Mouse (Mus musculus) kidney, embryonic 16.5 days (tissue): ENCODE measurements around the gene Bicd2. TPM values are rescaled to one million over a fixed set of nuclear protein-coding genes. Genes with fewer than 3 reads are reported as not detected.

Experiments
- ATAC-seq: fragments of 200-750 bp; cut with Nextera tagmentation; 2 replicates; pipeline ENCODE4 v1.8.0; 2017; ENCODE audit warnings: moderate TSS enrichment; ENCODE audit not compliant: low FRiP score, low TSS enrichment
- H3K27ac ChIP-seq: fragments of 300-500 bp; sonication (generic); 2 replicates; pipeline ENCODE4 v1.5.1; 2014; ENCODE audit warnings: low read length
- H3K27me3 ChIP-seq: fragments of 300-500 bp; sonication (generic); 2 replicates; pipeline ENCODE4 v1.6.1; 2014; ENCODE audit warnings: low read length, control low read depth, mixed read lengths; ENCODE audit not compliant: insufficient read depth
- H3K36me3 ChIP-seq: fragments of 300-500 bp; sonication (generic); 2 replicates; pipeline ENCODE4 v1.6.1; 2014; ENCODE audit warnings: low read length, control low read depth, mixed read lengths; ENCODE audit not compliant: insufficient read depth
- H3K4me1 ChIP-seq: fragments of 300-500 bp; sonication (generic); 2 replicates; pipeline ENCODE4 v1.6.1; 2014; ENCODE audit warnings: low read length, control low read depth, mixed read lengths; ENCODE audit not compliant: insufficient read depth
- H3K4me2 ChIP-seq: fragments of 300-500 bp; sonication (generic); replicated peaks from 2 replicates; pipeline ENCODE4 v1.6.1; 2014; ENCODE audit warnings: low read depth, low read length
- H3K4me3 ChIP-seq: fragments of 300-500 bp; sonication (generic); 2 replicates; pipeline ENCODE4 v1.5.1; 2014; ENCODE audit warnings: mild to moderate bottlenecking, low read length
- H3K9ac ChIP-seq: fragments of 300-500 bp; sonication (generic); replicated peaks from 2 replicates; pipeline ENCODE4 v1.6.1; 2014; ENCODE audit warnings: low read length
- H3K9me3 ChIP-seq: fragments of 300-500 bp; sonication (generic); 2 replicates; pipeline ENCODE4 v1.6.1; 2016; ENCODE audit warnings: low read length, control low read depth
- WGBS: fragments of 180-500 bp; shearing (Covaris S2); extraction: QIAGEN DNeasy Blood & Tissue Kit; methylation state at CpG from one replicate; pipeline ENCODE4 v1.1.7; 2014; 5-methylcytosine and 5-hydroxymethylcytosine counted together
- polyA plus RNA-seq: library from polyadenylated mRNA; unstranded; fragments of >200 nt; fragmentation: Nextera tagmentation; extraction: Ambion mirVana; gene quantifications from 2 replicates; pipeline ENCODE4 v1.2.1, GENCODE M21; 2015

Gene Bicd2
- polyA plus RNA-seq: 27.9 and 29.4 TPM in 2 replicates

DNA sequence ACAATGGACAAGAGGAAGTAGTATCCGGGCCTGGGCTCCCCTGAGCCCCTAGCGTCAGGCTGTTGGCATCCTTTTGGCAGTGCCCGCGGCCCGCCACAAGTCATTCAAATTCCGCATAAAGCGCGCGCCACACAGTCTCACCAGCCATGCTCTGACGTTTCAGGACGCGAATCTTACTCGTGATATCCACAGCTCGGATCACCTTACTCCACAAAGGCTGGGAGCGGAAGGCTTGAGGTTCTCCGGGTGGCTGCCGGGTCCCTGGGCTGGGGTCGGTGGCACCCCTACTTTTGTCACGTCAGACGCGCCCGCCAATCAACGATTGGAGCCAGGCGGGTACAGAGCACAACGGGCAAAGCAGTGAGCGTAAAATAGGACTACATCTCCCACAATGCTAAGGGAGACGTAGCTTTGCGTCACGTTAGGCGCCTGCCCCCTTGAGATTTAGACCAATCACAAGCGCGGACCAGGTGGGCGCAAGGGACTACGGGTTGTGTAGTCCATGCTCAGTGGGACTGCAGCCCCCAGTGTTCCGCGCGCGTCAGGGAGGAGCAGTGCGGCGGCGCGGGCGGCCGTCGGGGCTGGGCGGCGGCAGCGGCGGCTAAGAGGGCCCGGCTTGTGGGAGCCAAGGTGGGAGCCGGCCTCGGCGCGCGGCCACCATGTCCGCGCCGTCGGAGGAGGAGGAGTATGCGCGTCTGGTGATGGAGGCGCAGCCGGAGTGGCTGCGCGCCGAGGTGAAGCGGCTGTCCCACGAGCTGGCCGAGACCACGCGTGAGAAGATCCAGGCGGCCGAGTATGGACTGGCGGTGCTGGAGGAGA, at the start of gene Bicd2:
Gene Bicd2, plus strand, starts transcription at position 574 of the 819 bp plus-strand sequence.
- H3K27ac ChIP-seq: peak within 1 kb of the TSS; percentile 56
- peak within 1 kb of the TSS; percentile 97 for H3K4me3 ChIP-seq
- H3K36me3 ChIP-seq: no peaks in the 10 kb centered on the region
- no peaks in the 10 kb centered on the region for H3K9me3 ChIP-seq
- no peaks in the 10 kb centered on the region for H3K27me3 ChIP-seq
- H3K4me1 ChIP-seq: peaks cover 30% of the 10 kb centered on the region
- H3K9ac ChIP-seq: peak within 1 kb of the TSS; percentile 92
- H3K4me2 ChIP-seq: peak within 1 kb of the TSS; percentile 84
- under 1% methylated on average over 74 of the region's 74 CpGs for WGBS
- ATAC-seq: peak; percentile 100

DNA sequence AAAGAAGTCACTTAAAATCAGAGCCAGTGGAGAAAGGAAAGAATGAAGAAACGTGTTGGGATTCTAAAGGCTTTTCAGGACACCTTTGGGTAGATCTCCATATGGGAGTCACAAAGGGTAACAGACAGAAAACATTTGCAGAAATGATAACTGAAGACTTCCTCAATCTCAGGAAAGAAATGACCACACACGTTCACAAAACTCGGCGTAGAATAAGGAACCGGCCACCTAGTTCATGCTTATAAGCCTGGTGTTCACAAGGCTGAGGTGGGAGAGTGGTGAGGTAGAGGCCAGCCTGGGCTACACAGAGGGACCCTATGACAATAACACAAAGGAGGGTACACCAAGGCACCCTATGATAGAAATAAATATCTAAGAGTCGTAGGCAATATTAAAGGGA, 49.4 kb upstream of the Bicd2 start:
- no peaks in the 10 kb centered on the region for H3K27me3 ChIP-seq
- no peaks in the 10 kb centered on the region for H3K36me3 ChIP-seq
- WGBS: 94% methylated on average over 6 of the region's 6 CpGs
- ATAC-seq: no peak
- H3K4me1 ChIP-seq: no peaks in the 10 kb centered on the region
- no peaks in the 10 kb centered on the region; the same call in 1 of the 2 replicates for H3K9me3 ChIP-seq
- no peak overlapping the region for H3K27ac ChIP-seq
- H3K9ac ChIP-seq: no peak overlapping the region
- no peak overlapping the region for H3K4me3 ChIP-seq
- no peak overlapping the region for H3K4me2 ChIP-seq

DNA sequence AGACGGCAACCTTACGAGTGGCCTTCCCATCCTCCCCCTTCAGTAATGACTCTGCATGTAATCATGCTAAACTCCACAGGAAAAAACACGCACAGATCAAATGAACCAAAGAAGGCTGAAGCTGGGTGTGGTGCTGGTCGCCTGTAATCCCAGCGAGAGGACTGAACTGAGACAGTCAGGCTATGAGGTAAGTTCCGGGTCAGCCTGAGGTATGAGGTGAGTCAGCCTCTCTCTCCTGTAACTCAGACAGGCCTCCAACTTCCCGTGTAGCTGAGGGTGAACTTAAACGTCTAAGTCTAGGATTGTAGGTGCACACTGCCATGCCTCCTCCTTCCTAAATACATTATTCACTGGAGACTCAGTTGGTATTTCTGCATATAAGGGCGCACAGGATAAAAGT, 47.3 kb upstream of the Bicd2 start:
- Histone ChIP-seq H3K4me2 (no peak overlapping the region), H3K27me3 (no peaks in the 10 kb centered on the region), H3K4me1 (peaks cover 11% of the 10 kb centered on the region), H3K27ac (no peak overlapping the region), H3K9me3 (no peaks in the 10 kb centered on the region; the same call in 1 of the 2 replicates), H3K9ac (no peak overlapping the region), H3K4me3 (no peak overlapping the region), H3K36me3 (no peaks in the 10 kb centered on the region)
- WGBS: 75% methylated on average over 9 of the region's 9 CpGs
- ATAC-seq: no peak

DNA sequence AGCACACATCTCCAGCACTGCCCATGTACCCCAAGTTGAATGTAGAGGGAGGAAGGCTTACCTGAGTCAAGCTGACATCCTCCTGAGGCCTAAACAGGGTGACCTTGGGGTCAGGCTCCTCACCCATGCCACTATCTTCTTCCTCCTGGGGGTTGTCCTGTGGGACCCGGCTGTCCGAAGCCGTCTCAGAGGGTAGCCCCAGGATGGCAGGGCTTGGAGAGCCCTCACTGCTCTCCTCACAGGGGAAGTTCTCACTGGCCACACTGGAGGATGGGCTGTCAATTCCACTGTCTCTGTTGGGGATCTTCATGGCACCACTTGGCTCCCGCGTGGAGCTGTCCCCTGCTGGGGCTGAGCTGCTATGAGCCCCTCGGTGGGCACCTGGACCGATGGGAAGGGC, 45.1 kb upstream of the Bicd2 start:
- H3K9ac ChIP-seq: no peak overlapping the region
- H3K36me3 ChIP-seq: no peaks in the 10 kb centered on the region
- WGBS: 84% methylated on average over 7 of the region's 7 CpGs
- no peak overlapping the region for H3K4me2 ChIP-seq
- no peaks in the 10 kb centered on the region for H3K27me3 ChIP-seq
- no peak for ATAC-seq
- no peaks in the 10 kb centered on the region; the same call in 1 of the 2 replicates for H3K9me3 ChIP-seq
- H3K27ac ChIP-seq: no peak overlapping the region
- H3K4me3 ChIP-seq: no peak overlapping the region
- H3K4me1 ChIP-seq: peaks cover 17% of the 10 kb centered on the region

DNA sequence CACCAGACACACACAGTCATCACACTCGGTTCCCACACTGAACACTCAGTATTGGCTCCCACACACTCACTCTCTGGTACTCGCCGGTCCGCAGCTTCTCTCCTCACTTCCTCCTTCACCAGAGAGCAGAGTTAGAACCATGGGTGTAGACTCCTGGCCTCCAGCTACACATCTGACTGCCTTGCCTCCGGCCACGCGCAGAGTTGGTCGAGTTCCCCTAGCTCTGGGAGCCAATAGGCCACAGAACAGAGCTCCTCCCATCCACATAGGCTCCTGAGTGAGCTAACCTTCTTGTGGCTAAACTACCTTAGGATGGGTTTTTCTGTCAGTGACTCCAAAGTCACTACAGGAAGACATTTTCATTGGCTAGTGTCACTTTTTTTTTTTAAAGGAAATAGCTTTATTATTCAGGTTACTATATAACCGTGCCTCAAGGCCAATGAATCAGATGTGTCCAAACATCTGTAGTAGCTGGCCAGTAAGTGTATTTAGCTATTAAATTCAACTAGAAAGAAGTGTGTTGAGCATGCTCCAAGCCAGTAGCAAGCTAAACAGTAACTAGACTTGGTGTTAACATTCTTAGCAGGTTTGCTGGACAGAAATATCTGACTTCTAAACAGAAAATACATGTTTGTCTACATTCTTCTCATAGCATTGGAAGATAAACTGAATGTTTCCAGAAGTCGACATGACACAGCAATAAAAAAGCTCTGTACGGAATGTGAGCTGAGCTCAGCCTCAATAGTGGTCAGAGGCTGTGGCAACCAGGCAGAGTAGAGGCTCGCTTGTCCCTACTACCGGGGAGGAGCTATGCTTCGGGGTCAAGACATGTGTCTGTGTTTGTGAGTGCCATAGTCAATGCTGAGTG, 42.6 kb upstream of the Bicd2 start:
- H3K9ac ChIP-seq: no peak overlapping the region
- ATAC-seq: peak; percentile 73
- H3K27me3 ChIP-seq: no peaks in the 10 kb centered on the region
- 63% methylated on average over 14 of the region's 14 CpGs for WGBS
- H3K4me1 ChIP-seq: peaks cover 17% of the 10 kb centered on the region
- peak overlapping the region; percentile 85 for H3K27ac ChIP-seq
- H3K4me3 ChIP-seq: no peak overlapping the region
- H3K9me3 ChIP-seq: no peaks in the 10 kb centered on the region
- no peaks in the 10 kb centered on the region for H3K36me3 ChIP-seq
- peak overlapping the region; percentile 23; the same call in 1 of the 2 replicates for H3K4me2 ChIP-seq

DNA sequence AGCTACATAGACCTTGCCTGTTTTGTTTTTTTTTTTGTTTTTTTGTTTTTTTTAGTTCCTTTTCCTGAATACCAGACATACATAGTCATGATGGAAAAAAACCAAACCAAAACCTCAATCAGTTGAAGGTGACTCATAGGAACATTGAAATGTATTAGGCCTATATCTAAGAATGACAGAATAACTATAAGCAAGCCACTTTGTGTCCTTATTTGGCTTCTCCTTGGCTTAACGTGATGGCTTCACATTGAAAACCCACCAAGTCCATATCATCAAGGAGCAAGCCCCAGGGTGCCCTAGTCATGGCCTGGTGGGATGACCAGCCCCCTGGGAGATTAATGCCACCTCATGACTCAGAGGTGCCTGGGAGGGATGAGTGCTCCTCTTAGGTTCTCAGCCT, 40.6 kb upstream of the Bicd2 start:
- no peaks in the 10 kb centered on the region for H3K9me3 ChIP-seq
- H3K4me2 ChIP-seq: no peak overlapping the region
- H3K36me3 ChIP-seq: no peaks in the 10 kb centered on the region
- H3K27ac ChIP-seq: no peak overlapping the region
- WGBS: 84% methylated on average over 1 of the region's 1 CpGs
- no peak overlapping the region for H3K4me3 ChIP-seq
- peaks cover 17% of the 10 kb centered on the region for H3K4me1 ChIP-seq
- H3K27me3 ChIP-seq: no peaks in the 10 kb centered on the region
- ATAC-seq: no peak
- H3K9ac ChIP-seq: no peak overlapping the region

DNA sequence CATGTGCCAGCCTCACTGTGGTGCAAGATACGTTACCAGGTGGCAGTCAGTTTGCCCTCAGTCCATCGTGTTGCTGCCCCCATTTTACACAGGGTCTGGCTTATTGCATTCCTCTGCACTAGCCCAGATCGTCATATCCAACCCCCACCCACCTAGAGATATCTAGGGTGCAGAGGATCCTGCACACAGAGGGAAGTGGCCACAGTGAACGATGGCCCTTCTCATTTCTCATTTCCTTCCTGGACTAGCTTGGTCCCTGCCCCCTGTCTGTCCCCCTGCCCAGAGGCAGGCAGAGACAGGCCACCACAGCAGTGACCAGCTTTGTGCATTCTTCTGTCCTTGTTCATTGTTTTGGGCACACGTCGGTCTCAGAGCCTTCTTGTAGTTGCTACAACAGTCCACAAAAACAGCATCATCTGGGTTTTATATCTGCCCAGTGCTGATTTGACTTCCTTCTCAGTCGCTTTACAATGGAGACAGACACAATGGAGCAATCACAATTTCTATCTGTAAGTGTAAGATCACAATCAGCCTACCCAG, 34.5 kb upstream of the Bicd2 start:
- H3K27ac ChIP-seq: 0 out of 2 replicates have a peak overlapping the region, but pooled peaks have one; percentile 59
- H3K9ac ChIP-seq: no peak overlapping the region
- peaks cover 10% of the 10 kb centered on the region for H3K4me1 ChIP-seq
- WGBS: 72% methylated on average over 7 of the region's 7 CpGs
- ATAC-seq: no peak
- H3K9me3 ChIP-seq: no peaks in the 10 kb centered on the region
- H3K4me2 ChIP-seq: no peak overlapping the region
- H3K27me3 ChIP-seq: no peaks in the 10 kb centered on the region
- no peak overlapping the region for H3K4me3 ChIP-seq
- H3K36me3 ChIP-seq: no peaks in the 10 kb centered on the region

DNA sequence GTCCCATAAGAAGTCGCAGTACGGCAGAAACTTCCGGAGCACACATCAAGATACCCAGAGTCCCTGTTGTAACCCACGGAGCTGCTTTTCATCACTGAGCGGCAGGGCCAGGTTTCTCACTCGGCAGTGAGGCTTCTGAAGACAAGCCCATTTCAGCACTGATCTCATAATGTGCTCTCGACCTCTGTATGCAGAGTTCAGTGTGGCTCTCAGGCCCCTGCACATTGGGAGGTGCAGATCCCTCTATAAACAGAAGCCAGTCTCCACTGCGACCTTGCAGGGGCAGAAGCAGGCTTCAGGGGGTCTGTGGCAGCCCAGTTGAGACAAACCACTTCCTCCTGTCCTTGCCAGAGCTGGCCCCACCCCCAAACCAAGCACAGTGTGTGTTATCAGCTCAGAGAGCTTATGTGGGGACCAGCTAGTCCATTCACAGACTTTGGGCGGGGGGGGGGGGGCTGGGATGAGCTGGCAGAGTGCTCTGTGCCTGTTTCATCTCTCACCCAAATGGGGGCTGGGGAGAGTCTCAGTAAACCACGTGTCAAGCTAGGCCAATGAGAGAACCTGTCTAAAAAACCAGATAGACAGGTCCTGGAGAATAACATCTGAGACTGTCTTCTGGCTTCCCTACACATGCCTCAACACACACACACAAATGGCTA, 33.9 kb upstream of the Bicd2 start:
- 0 out of 2 replicates have a peak overlapping the region, but pooled peaks have one; percentile 3 for H3K9ac ChIP-seq
- H3K9me3 ChIP-seq: no peaks in the 10 kb centered on the region
- WGBS: 32% methylated on average over 10 of the region's 10 CpGs
- no peaks in the 10 kb centered on the region for H3K27me3 ChIP-seq
- H3K4me3 ChIP-seq: no peak overlapping the region
- 0 out of 2 replicates have a peak overlapping the region, but pooled peaks have one; percentile 5 for H3K4me2 ChIP-seq
- no peaks in the 10 kb centered on the region for H3K36me3 ChIP-seq
- ATAC-seq: peak; percentile 23; the same call in 1 of the 2 replicates
- peak overlapping the region; percentile 59; the same call in 1 of the 2 replicates for H3K27ac ChIP-seq
- peaks cover 10% of the 10 kb centered on the region for H3K4me1 ChIP-seq

DNA sequence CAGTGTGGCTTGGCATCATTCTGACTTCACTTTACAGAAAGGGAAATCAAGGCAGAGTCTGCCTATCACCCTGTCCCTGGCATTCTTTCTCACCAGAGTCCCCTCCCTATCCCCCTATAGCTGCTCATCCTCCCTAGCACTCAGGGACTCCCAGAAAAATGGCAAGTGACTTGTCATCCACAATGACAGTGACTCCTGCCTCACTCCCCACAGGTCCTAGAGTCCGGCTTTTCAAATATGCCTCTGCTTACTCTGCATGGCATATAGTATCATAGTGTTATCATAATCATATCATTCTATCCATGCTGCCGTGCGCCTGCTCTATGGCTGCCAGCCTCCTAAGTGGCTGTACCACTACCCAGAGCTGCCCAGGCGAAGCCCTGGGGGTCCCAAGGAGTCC, 33.2 kb upstream of the Bicd2 start:
- Histone ChIP-seq H3K4me3 (no peak overlapping the region), H3K4me1 (peaks cover 10% of the 10 kb centered on the region), H3K9me3 (no peaks in the 10 kb centered on the region), H3K9ac (no peak overlapping the region), H3K27me3 (no peaks in the 10 kb centered on the region), H3K27ac (no peak overlapping the region), H3K36me3 (no peaks in the 10 kb centered on the region), H3K4me2 (no peak overlapping the region)
- 86% methylated on average over 4 of the region's 4 CpGs for WGBS
- ATAC-seq: no peak
